Mouse (Mus musculus): ENCODE data around the gene Cyp1a1. TPM values are rescaled to one million over a fixed set of nuclear protein-coding genes. Genes with fewer than 3 reads are reported as not detected.
A peak's percentile ranks its signal among the peaks of the same experiment; 100 is the strongest.

The Cyp1a1 gene
- polyA plus RNA-seq (2015; fragmentation: Nextera tagmentation; extraction: Ambion mirVana), result 0.05 TPM in 1 of 2 replicates, not detected in the other

- ATAC-seq (ENCODE audit: insufficient read depth, low FRiP score, low read depth), result no peak
- 89% methylated on average over 2 of the region's 2 CpGs for WGBS
Measured at GRCm38 (mm10) chr9:57687751-57688150, at the start of gene Cyp1a1. Gene Cyp1a1, plus strand, starts transcription at chr9:57687928.

DNA sequence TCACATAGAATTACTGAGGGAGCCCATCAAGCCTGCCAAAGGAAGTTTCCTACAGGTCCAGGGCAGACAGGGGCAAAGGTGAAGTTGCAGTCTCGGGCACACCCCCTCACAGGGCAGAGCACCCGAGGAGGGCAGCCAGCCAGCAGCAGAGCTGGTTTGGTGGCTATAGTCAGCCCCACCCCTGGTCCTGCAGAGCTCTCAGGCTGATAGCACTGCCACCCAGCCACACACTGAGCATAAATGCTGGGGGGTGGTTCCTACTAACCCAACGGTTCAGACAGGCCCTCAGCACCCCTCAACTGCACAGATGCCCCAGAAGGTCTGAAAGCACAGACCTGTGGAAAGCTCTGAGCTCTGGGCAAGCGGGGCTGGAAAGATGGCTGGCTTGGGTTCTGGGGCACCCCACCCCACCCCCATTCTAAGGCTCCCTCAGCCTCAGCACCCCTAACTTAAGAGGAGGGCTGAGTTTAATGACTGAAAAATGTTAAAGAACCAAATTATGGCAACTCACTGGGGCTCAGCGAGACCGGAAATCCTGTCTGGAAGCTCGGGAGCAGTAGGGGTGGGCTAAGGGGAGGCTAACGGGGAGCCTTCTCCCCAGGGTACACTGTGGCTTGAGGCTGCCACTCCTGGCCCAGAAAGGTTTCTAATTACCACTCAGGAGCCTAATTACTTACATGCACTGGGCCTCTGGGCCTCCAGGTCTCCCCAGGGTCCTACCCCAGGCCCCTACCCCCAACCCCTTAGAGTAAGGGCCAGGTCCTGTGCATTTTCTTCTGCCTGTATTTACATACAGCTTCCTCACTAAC, 48.9 kb upstream of the Cyp1a1 start:
- H3K36me3 ChIP-seq, result 0 out of 2 replicates have a peak, but pooled peaks cover 7% of the 10 kb centered on the region
- H3K4me3 ChIP-seq (replicated peaks), result no peak overlapping the region; the same call in 1 of the 2 replicates
- WGBS, result 31% methylated on average over 8 of the region's 8 CpGs
- peaks cover 72% of the 10 kb centered on the region for H3K4me1 ChIP-seq
- peak overlapping the region; percentile 63 for H3K4me2 ChIP-seq
- no peaks in the 10 kb centered on the region for H3K9me3 ChIP-seq
- ATAC-seq (ENCODE audit: insufficient read depth, low FRiP score, low read depth), result peak; percentile 84
- H3K27ac ChIP-seq, result peak overlapping the region; percentile 92
- no peak overlapping the region for H3K9ac ChIP-seq
- H3K27me3 ChIP-seq (replicated peaks), result no peaks in the 10 kb centered on the region

More at GRCm38 (mm10) chr9:57687751-57688150, at the start of gene Cyp1a1:
- Histone ChIP-seq H3K27ac (no peak within 1 kb of the TSS), H3K36me3 (no peaks in the 10 kb centered on the region), H3K9ac (no peak within 1 kb of the TSS), H3K4me1 (no peaks in the 10 kb centered on the region), H3K27me3 (replicated peaks) (no peaks in the 10 kb centered on the region), H3K4me3 (replicated peaks) (no peak within 1 kb of the TSS), H3K9me3 (no peaks in the 10 kb centered on the region), H3K4me2 (no peak within 1 kb of the TSS)

DNA sequence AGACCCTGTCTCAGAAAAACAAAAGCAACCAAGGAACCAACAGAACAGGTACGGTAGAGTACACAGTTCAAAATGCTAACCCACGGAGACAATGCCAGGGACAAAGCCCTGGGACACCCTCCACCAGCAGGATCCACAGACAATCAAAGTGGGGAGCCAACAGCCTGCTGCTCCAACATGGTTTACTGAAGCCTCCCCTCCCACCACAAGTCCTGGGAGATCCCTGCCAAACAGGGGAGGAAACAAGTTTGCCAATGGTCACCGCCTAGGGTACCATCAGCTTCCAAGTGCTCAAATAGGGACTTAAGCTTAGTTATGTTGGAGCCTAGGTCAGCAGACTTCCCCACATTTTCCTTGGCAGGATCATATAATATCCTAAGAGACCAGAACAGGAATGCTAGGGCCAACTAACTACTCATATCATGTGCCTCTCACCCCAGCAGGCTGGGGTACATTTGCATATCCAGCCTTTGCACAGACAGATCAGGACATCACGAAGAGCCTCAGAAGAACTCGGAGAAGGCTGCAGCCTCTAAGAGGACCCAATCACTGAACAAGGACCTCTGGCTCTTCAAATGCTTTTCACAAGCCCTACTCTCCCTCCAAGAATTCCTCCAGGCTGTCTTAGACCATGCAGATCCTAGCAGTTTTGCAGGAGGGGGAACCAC, 47.9 kb upstream of the Cyp1a1 start:
- H3K9ac ChIP-seq, result no peak overlapping the region
- H3K36me3 ChIP-seq, result 0 out of 2 replicates have a peak, but pooled peaks cover 7% of the 10 kb centered on the region
- ATAC-seq (ENCODE audit: insufficient read depth, low FRiP score, low read depth), result no peak
- H3K4me2 ChIP-seq, result peak overlapping the region; percentile 63
- 62% methylated on average over 5 of the region's 5 CpGs for WGBS
- H3K27ac ChIP-seq, result peak overlapping the region; percentile 92
- H3K27me3 ChIP-seq (replicated peaks), result no peaks in the 10 kb centered on the region
- H3K9me3 ChIP-seq, result no peaks in the 10 kb centered on the region
- peaks cover 77% of the 10 kb centered on the region for H3K4me1 ChIP-seq
- peak overlapping the region; percentile 14 for H3K4me3 ChIP-seq (replicated peaks)

DNA sequence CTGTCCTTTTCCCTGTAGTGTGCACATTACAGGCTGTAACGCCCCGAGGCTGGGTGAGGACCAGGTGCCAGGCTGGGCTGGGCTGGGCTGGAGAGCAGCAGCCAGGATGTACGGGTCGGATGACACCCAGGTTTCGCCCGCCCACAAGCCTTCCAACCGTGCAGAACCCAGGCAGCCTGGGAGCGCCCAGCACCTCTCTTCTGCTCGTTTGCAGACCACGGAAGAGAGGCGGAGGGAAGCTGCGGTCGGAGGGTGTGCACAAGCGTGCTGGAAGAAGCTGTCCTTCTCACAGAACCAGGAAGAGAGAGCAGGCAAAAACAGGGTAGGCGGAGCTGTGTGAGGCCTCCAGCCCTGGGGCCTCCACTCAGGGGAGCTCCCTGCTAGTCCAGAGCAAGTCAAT, 47.3 kb upstream of the Cyp1a1 start:
- peak; percentile 60 for ATAC-seq (ENCODE audit: insufficient read depth, low FRiP score, low read depth)
- Histone ChIP-seq H3K27ac (peak overlapping the region; percentile 92), H3K9ac (0 out of 2 replicates have a peak overlapping the region, but pooled peaks have one; percentile 32), H3K4me2 (peak overlapping the region; percentile 63), H3K36me3 (0 out of 2 replicates have a peak, but pooled peaks cover 7% of the 10 kb centered on the region), H3K27me3 (replicated peaks) (no peaks in the 10 kb centered on the region), H3K4me3 (replicated peaks) (peak overlapping the region; percentile 14), H3K4me1 (peaks cover 77% of the 10 kb centered on the region), H3K9me3 (no peaks in the 10 kb centered on the region)
- WGBS, result 12% methylated on average over 15 of the region's 15 CpGs

DNA sequence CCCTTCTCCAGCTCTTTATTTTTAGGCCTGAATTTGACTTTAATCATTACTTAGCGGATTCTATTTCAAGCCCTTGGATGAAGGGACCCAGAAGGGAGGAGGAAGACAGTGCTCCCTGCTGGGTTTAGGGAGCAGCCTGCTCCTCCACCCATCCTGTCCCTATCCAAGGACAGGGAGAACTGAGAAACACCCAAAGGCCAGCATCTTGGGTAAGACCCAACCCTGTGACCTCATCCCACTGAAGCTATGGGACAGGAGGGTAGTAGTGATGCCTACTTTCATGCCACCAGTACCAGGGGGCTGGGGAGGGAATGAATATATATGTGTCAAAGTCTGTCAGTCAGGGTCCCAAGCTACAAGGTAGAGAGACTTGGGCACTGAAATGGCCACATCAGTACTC, 46.7 kb upstream of the Cyp1a1 start:
- Histone ChIP-seq H3K4me1 (peaks cover 79% of the 10 kb centered on the region), H3K36me3 (0 out of 2 replicates have a peak, but pooled peaks cover 7% of the 10 kb centered on the region), H3K4me3 (replicated peaks) (peak overlapping the region; percentile 14), H3K27me3 (replicated peaks) (no peaks in the 10 kb centered on the region), H3K4me2 (peak overlapping the region; percentile 63), H3K9ac (no peak overlapping the region), H3K27ac (peak overlapping the region; percentile 92), H3K9me3 (no peaks in the 10 kb centered on the region)
- WGBS, result 81% methylated on average over 1 of the region's 1 CpGs
- ATAC-seq (ENCODE audit: insufficient read depth, low FRiP score, low read depth), result no peak

- H3K4me3 ChIP-seq (replicated peaks), result no peak overlapping the region
- H3K27me3 ChIP-seq (replicated peaks), result no peaks in the 10 kb centered on the region
- H3K4me2 ChIP-seq, result 0 out of 2 replicates have a peak overlapping the region, but pooled peaks have one; percentile 83
- H3K9me3 ChIP-seq, result no peaks in the 10 kb centered on the region
- peaks cover 83% of the 10 kb centered on the region for H3K4me1 ChIP-seq
- 0 out of 2 replicates have a peak, but pooled peaks cover 7% of the 10 kb centered on the region for H3K36me3 ChIP-seq
- no peak for ATAC-seq (ENCODE audit: insufficient read depth, low FRiP score, low read depth)
- WGBS, result 82% methylated on average over 13 of the region's 13 CpGs
- H3K27ac ChIP-seq, result peak overlapping the region; percentile 92; the same call in 1 of the 2 replicates
- H3K9ac ChIP-seq, result no peak overlapping the region
Measured at GRCm38 (mm10) chr9:57641775-57642550, 45.8 kb upstream of the Cyp1a1 start.

GRCm38 (mm10) chr9:57643169-57643855, 44.4 kb upstream of the Cyp1a1 start:
- 63% methylated on average over 9 of the region's 9 CpGs for WGBS
- peaks cover 74% of the 10 kb centered on the region for H3K4me1 ChIP-seq
- H3K27ac ChIP-seq, result peak overlapping the region; percentile 40; the same call in 1 of the 2 replicates
- H3K36me3 ChIP-seq, result 0 out of 2 replicates have a peak, but pooled peaks cover 7% of the 10 kb centered on the region
- no peaks in the 10 kb centered on the region for H3K27me3 ChIP-seq (replicated peaks)
- H3K9me3 ChIP-seq, result no peaks in the 10 kb centered on the region
- H3K4me3 ChIP-seq (replicated peaks), result peak overlapping the region; percentile 93
- peak overlapping the region; percentile 83 for H3K4me2 ChIP-seq
- no peak for ATAC-seq (ENCODE audit: insufficient read depth, low FRiP score, low read depth)
- H3K9ac ChIP-seq, result peak overlapping the region; percentile 16; the same call in 1 of the 2 replicates

DNA sequence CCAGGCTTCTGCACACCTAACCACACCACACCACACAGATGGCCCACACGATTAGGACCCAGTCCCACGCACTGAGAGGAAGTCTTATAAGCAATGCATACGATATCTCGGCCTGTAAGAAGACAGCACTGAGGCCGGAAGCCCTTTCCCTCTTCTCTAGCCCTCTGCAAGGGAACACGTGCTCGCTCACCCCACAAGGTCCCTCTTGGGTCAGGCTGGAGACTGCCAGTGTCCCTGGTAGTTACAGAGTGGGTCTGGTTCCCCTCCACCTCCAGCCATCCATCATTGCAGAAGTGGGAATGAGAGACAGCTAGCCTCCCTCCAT, 43.9 kb upstream of the Cyp1a1 start:
- WGBS, result 33% methylated on average over 7 of the region's 7 CpGs
- peak overlapping the region; percentile 83 for H3K4me2 ChIP-seq
- H3K27me3 ChIP-seq (replicated peaks), result no peaks in the 10 kb centered on the region
- peak overlapping the region; percentile 16; the same call in 1 of the 2 replicates for H3K9ac ChIP-seq
- peaks cover 69% of the 10 kb centered on the region for H3K4me1 ChIP-seq
- H3K36me3 ChIP-seq, result 0 out of 2 replicates have a peak, but pooled peaks cover 7% of the 10 kb centered on the region
- H3K4me3 ChIP-seq (replicated peaks), result peak overlapping the region; percentile 93
- H3K27ac ChIP-seq, result peak overlapping the region; percentile 40; the same call in 1 of the 2 replicates
- ATAC-seq (ENCODE audit: insufficient read depth, low FRiP score, low read depth), result no peak
- H3K9me3 ChIP-seq, result no peaks in the 10 kb centered on the region

- H3K4me1 ChIP-seq, result peaks cover 63% of the 10 kb centered on the region
- H3K36me3 ChIP-seq, result 0 out of 2 replicates have a peak, but pooled peaks cover 7% of the 10 kb centered on the region
- H3K4me3 ChIP-seq (replicated peaks), result peak overlapping the region; percentile 93
- peak overlapping the region; percentile 95 for H3K9ac ChIP-seq
- H3K27me3 ChIP-seq (replicated peaks), result no peaks in the 10 kb centered on the region
- under 1% methylated on average over 18 of the region's 18 CpGs for WGBS
- peak overlapping the region; percentile 83 for H3K4me2 ChIP-seq
- peak overlapping the region; percentile 98 for H3K27ac ChIP-seq
- no peak for ATAC-seq (ENCODE audit: insufficient read depth, low FRiP score, low read depth)
- H3K9me3 ChIP-seq, result no peaks in the 10 kb centered on the region
Measured at GRCm38 (mm10) chr9:57644442-57644943, 43.2 kb upstream of the Cyp1a1 start.

DNA sequence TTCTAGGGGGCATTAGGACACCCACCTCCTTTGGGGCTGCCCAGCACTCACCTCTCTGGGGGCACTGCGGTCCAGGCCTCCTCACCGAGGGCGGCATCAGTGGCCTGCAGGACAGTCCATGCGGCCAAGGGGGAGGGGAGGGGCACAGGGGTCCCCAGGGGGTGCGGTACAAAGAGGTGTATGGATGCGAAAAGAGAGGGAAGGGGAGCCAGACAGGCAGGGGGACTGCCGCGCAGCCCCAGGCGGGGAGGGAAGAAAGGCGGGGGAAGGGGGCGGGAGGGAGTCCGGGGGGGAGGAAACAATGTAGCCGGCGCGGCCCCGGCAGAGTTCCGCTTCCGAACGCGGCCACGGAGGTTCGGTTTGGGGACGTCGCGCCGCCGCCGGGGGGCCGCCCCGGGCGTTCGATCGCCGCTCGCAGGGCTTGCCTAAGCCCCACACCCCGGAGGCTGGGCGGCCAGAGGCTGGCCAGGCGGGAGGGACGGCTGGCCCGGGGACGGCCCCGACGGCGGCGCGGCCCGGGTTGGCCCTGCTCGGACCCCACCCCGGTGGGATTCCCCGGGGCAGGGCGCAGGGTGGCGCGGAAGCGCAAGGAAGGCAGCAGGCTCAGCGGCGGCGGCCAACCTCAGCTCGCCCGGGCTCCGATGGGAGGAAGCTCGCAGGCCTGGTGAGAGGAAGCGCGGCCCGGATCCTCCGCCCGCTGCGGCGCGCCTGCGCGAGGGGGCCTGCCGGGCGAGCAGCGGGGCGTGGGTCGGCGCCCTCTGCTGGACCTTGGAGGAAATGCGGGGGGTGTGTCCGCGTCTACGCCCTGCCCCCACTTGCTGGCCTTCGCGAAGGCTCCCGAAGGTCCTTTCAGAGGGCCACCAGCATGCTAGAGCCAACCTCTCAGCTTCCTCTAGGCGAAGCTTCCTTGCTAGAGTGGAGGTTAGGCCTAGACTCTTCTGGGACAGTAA, 42.5 kb upstream of the Cyp1a1 start:
- peak; percentile 80 for ATAC-seq (ENCODE audit: insufficient read depth, low FRiP score, low read depth)
- 0% methylated on average over 84 of the region's 85 CpGs for WGBS
- peaks cover 55% of the 10 kb centered on the region for H3K4me1 ChIP-seq

More for the DNA sequence above, 42.5 kb upstream of the Cyp1a1 start:
- Histone ChIP-seq H3K27ac (peak overlapping the region; percentile 98), H3K9me3 (no peaks in the 10 kb centered on the region), H3K27me3 (replicated peaks) (no peaks in the 10 kb centered on the region), H3K4me2 (peak overlapping the region; percentile 83), H3K9ac (peak overlapping the region; percentile 95), H3K36me3 (0 out of 2 replicates have a peak, but pooled peaks cover 7% of the 10 kb centered on the region), H3K4me3 (replicated peaks) (peak overlapping the region; percentile 93)
